Mouse (Mus musculus): ENCODE results near the gene Lypd9. TPM values are rescaled to one million over a fixed set of nuclear protein-coding genes. Genes with fewer than 3 reads are reported as not detected.

Lypd9 gene
- polyA plus RNA-seq (2017; shearing (Covaris generic)), result not detected

GRCm38 (mm10) chr11:58452759-58453158 is at the start of gene Lypd9:
Gene Lypd9 (minus strand): TSS chr11:58452923.

GRCm38 (mm10) chr11:58502472-58502871 is 49.7 kb upstream of the Lypd9 start, which contains the start of gene Olfr331:
Gene Olfr331 (minus strand): TSS chr11:58502572.

GRCm38 (mm10) chr11:58492455-58492854 is 39.7 kb upstream of the Lypd9 start, which contains the start of gene Olfr332:
Gene Olfr332 (minus strand): TSS chr11:58492555.

GRCm38 (mm10) chr11:58462170-58462569 is 9.4 kb upstream of the Lypd9 start, which contains the start of gene Olfr30:
Gene Olfr30 (minus strand): TSS chr11:58462270.

GRCm38 (mm10) chr11:58432259-58432658 is 20.5 kb downstream of the Lypd9 start, which contains the start of gene Gm12253:
Gene Gm12253 (plus strand): TSS chr11:58432559.

GRCm38 (mm10) chr11:58420815-58421214 is 31.9 kb downstream of the Lypd9 start, which contains the start of gene 1810065E05Rik:
Gene 1810065E05Rik (plus strand): TSS chr11:58421111.

Other genes with a start within 250 kb of the Lypd9 start
- not detected for gene 4930438A08Rik, start 178.1 kb downstream of the Lypd9 start, polyA plus RNA-seq (2017; shearing (Covaris generic))
- gene Zfp692, start 145.9 kb downstream of the Lypd9 start, polyA plus RNA-seq (2017; shearing (Covaris generic)), result 51.1 TPM
- 44.2 TPM for gene Zfp672, start 122.6 kb downstream of the Lypd9 start, polyA plus RNA-seq (2017; shearing (Covaris generic))
- gene Sh3bp5l, start 122.2 kb downstream of the Lypd9 start, polyA plus RNA-seq (2017; shearing (Covaris generic)), result 21.6 TPM
- gene Lypd8, start 73.9 kb downstream of the Lypd9 start, polyA plus RNA-seq (2017; shearing (Covaris generic)), result not detected
- not detected for gene 1810065E05Rik, start 31.8 kb downstream of the Lypd9 start, polyA plus RNA-seq (2017; shearing (Covaris generic))
- 0.13 TPM for gene Gm12253, start 20.4 kb downstream of the Lypd9 start, polyA plus RNA-seq (2017; shearing (Covaris generic))
- not detected for gene Olfr30, start 9.3 kb upstream of the Lypd9 start, polyA plus RNA-seq (2017; shearing (Covaris generic))
- gene Olfr332, start 39.6 kb upstream of the Lypd9 start, polyA plus RNA-seq (2017; shearing (Covaris generic)), result not detected
- not detected for gene Olfr331, start 49.6 kb upstream of the Lypd9 start, polyA plus RNA-seq (2017; shearing (Covaris generic))
- 0.17 TPM for gene Olfr330, start 81.9 kb upstream of the Lypd9 start, polyA plus RNA-seq (2017; shearing (Covaris generic))
- not detected for gene Olfr329-ps, start 93.5 kb upstream of the Lypd9 start, polyA plus RNA-seq (2017; shearing (Covaris generic))
- not detected for gene Olfr328, start 102.7 kb upstream of the Lypd9 start, polyA plus RNA-seq (2017; shearing (Covaris generic))
- not detected for gene Olfr224, start 117.6 kb upstream of the Lypd9 start, polyA plus RNA-seq (2017; shearing (Covaris generic))
- gene Olfr325, start 124.8 kb upstream of the Lypd9 start, polyA plus RNA-seq (2017; shearing (Covaris generic)), result not detected
- not detected for gene Olfr324, start 142.2 kb upstream of the Lypd9 start, polyA plus RNA-seq (2017; shearing (Covaris generic))
- gene 2210407C18Rik, start 163.2 kb upstream of the Lypd9 start, polyA plus RNA-seq (2017; shearing (Covaris generic)), result not detected
- not detected for gene Olfr323, start 177.6 kb upstream of the Lypd9 start, polyA plus RNA-seq (2017; shearing (Covaris generic))
- not detected for gene Trim58, start 187.5 kb upstream of the Lypd9 start, polyA plus RNA-seq (2017; shearing (Covaris generic))
- not detected for gene Olfr322, start 205.9 kb upstream of the Lypd9 start, polyA plus RNA-seq (2017; shearing (Covaris generic))
- gene Olfr320, start 228.2 kb upstream of the Lypd9 start, polyA plus RNA-seq (2017; shearing (Covaris generic)), result not detected
- not detected for gene Olfr319, start 246.2 kb upstream of the Lypd9 start, polyA plus RNA-seq (2017; shearing (Covaris generic))